ENCODE assay signal across 10 mouse cellular contexts in genomic region chr4:33925489-33925888, GRCm38 (mm10). TPM values are rescaled to one million over a fixed set of nuclear protein-coding genes. Genes with fewer than 3 reads are reported as not detected.
DNase-seq lines count a peak whose midpoint lies in the region; ATAC-seq and TF ChIP-seq lines count a peak whose summit lies in the region.
"Had no signal": no experiment of that assay in that cellular context is flagged by ENCODE, and none has a peak within 500 bp of the region (broad histone marks: within the 10 kb centered on the region; RNA-seq: fewer than 3 reads in every experiment).

No protein-coding gene starts in this region.

- H3K9ac ChIP-seq in forebrain, embryonic 12.5 days = peak overlapping the region; percentile 78; the same call in 1 of the 2 replicates
- no peak overlapping the region for H3K9ac ChIP-seq in intestine, embryonic 14.5 days (ENCODE audit: low read length)

- intact Hi-C loops in left cerebral cortex, adult 2 months (cut with DNase I) = loop anchor here (2.0 to 10.0 kb wide), 4 partner anchors 189 to 449 kb away; no protein-coding TSS in a partner anchor
- intact Hi-C loops in left cerebral cortex, postnatal 10 days (cut with DNase I) = loop anchor here (10.0 kb wide), 4 partner anchors 309 to 521 kb away; no protein-coding TSS in a partner anchor

- H3K27ac ChIP-seq in left cerebral cortex, adult 2 months = peak overlapping the region; percentile 95
- no peak overlapping the region for H3K27ac ChIP-seq in forebrain, embryonic 12.5 days
- no peak overlapping the region for H3K27ac ChIP-seq in intestine, embryonic 14.5 days (ENCODE audit: low read depth)

- H3K4me2 ChIP-seq in forebrain, embryonic 12.5 days = peak overlapping the region; percentile 89
- peak overlapping the region; percentile 94 for H3K4me2 ChIP-seq in intestine, embryonic 14.5 days (ENCODE audit: low read length)
- peak overlapping the region; percentile 84 for H3K4me2 ChIP-seq in myocyte (ENCODE audit: low read depth)

- no peak for DNase-seq in left cerebral cortex, adult 2 months (ENCODE audit: extremely low spot score in 1 of 2, low spot score in 2 of 2)
- no peak for DNase-seq in left cerebral cortex, adult 9 months (ENCODE audit: low spot score in 2 of 2)
- no peak for DNase-seq in intestine, embryonic 14.5 days (ENCODE audit: low spot score)
- no peak for DNase-seq in adrenal gland, adult 8-10 months
- no peak for DNase-seq in cerebellum, postnatal 14 days
- DNase-seq in left cerebral cortex, postnatal 10 days (ENCODE audit: extremely low spot score in 1 of 2, low spot score in 2 of 2) = no peak

- TF ChIP-seq CTCF in left cerebral cortex, adult 2 months (IDR thresholded peaks at IDR 0.05) = no peak

- H3K36me3 ChIP-seq in forebrain, embryonic 12.5 days (replicated peaks) = no peaks in the 10 kb centered on the region
- H3K36me3 ChIP-seq in intestine, embryonic 14.5 days (ENCODE audit: control insufficient read depth, insufficient read depth, low read length) = no peaks in the 10 kb centered on the region
- no peaks in the 10 kb centered on the region for H3K36me3 ChIP-seq in myocyte (ENCODE audit: control insufficient read depth, insufficient read depth)
- H3K36me3 ChIP-seq: G1E had no signal

- no peak for ATAC-seq in forebrain, embryonic 12.5 days (ENCODE audit: low FRiP score)
- no peak for ATAC-seq in intestine, embryonic 14.5 days (replicated peaks; ENCODE audit: low FRiP score, low TSS enrichment, low read depth)

- no peak for TF ChIP-seq POLR2A in myocyte (IDR thresholded peaks at IDR 0.05; ENCODE audit: insufficient read length, low read depth)

- no peaks in the 10 kb centered on the region for H3K9me3 ChIP-seq in forebrain, embryonic 12.5 days
- no peaks in the 10 kb centered on the region for H3K9me3 ChIP-seq in intestine, embryonic 14.5 days (ENCODE audit: control insufficient read depth, low read length)

- H3K4me1 ChIP-seq in forebrain, embryonic 12.5 days = peaks cover 20% of the 10 kb centered on the region
- H3K4me1 ChIP-seq in intestine, embryonic 14.5 days (replicated peaks; ENCODE audit: control insufficient read depth, insufficient read depth, low read length) = peaks cover 4% of the 10 kb centered on the region; the same call in 1 of the 2 replicates

- peaks cover 41% of the 10 kb centered on the region for H3K27me3 ChIP-seq in forebrain, embryonic 12.5 days
- H3K27me3 ChIP-seq in intestine, embryonic 14.5 days (replicated peaks; ENCODE audit: control insufficient read depth, insufficient read depth, low read length) = peaks cover 18% of the 10 kb centered on the region
- H3K27me3 ChIP-seq in myocyte (ENCODE audit: control insufficient read depth, insufficient read depth, insufficient read length) = no peaks in the 10 kb centered on the region

- WGBS in forebrain, embryonic 12.5 days = 55% methylated on average over 4 of the region's 4 CpGs
- WGBS in intestine, embryonic 14.5 days = 48% methylated on average over 4 of the region's 4 CpGs

- no peaks in the 10 kb centered on the region for H3K79me2 ChIP-seq in myocyte (ENCODE audit: control insufficient read depth, insufficient read depth)

- peak overlapping the region; percentile 80 for H3K4me3 ChIP-seq in left cerebral cortex, adult 2 months
- peak overlapping the region; percentile 62 for H3K4me3 ChIP-seq in forebrain, embryonic 12.5 days (replicated peaks)
- peak overlapping the region; percentile 60 for H3K4me3 ChIP-seq in intestine, embryonic 14.5 days (ENCODE audit: low read depth, low read length)
- H3K4me3 ChIP-seq in myocyte = peak overlapping the region; percentile 37

- no peak overlapping the region for H3ac ChIP-seq in myocyte (ENCODE audit: control insufficient read depth, insufficient read length)

TF ChIP-seq in myocyte, 11 proteins besides CTCF, POLR2A, EP300 and RAD21:
- TF ChIP-seq MYOD1 (IDR thresholded peaks at IDR 0.05; ENCODE audit: control insufficient read depth in 1 of 3, insufficient read length in 2 of 3, low read depth in 2 of 3) (no peak), REST (IDR thresholded peaks at IDR 0.05; ENCODE audit: insufficient read depth, insufficient read length) (no peak), USF1 (IDR thresholded peaks at IDR 0.05; ENCODE audit: low read depth) (no peak), MYOG (IDR thresholded peaks at IDR 0.05; ENCODE audit: control insufficient read depth in 1 of 3, insufficient read depth in 1 of 3, insufficient read length in 2 of 3, low read depth in 2 of 3) (no peak)

RNA-seq across cellular contexts. Expression of gene Cnr1, which starts 1.1 kb away (rescaled TPM):
- total RNA-seq in left cerebral cortex, adult 2 months (2021) = 100 to 1,000 TPM; 122 to 126 TPM
- 34.9 and 35.4 TPM in 2 replicates for polyA plus RNA-seq in forebrain, embryonic 12.5 days (2016; fragmentation: Nextera tagmentation; extraction: Ambion mirVana)
- polyA plus RNA-seq in intestine, embryonic 14.5 days (2014; fragmentation: Nextera tagmentation; extraction: Ambion mirVana) = 7.8 and 9.8 TPM in 2 replicates
- polyA plus RNA-seq in myocyte (2012; fragmentation: generic; extraction: Trizol) = 1.9 TPM
- total RNA-seq in adrenal gland, adult 8-10 months (2022) = 10 to 100 TPM; 25.7 to 35.6 (median 30.7) TPM
- total RNA-seq in left cerebral cortex, postnatal 10 days (2021) = 100 to 1,000 TPM; 118 to 129 TPM
- total RNA-seq: megakaryocyte progenitor cell, adult 5-6 weeks had no signal
- polyA plus RNA-seq: G1E had no signal
